Mouse (Mus musculus): ENCODE measurements around the gene Tmem72. TPM values are rescaled to one million over a fixed set of nuclear protein-coding genes. Genes with fewer than 3 reads are reported as not detected.

The Tmem72 gene
- polyA plus RNA-seq, 1 experiment from 2014 or later: 0.29 TPM

DNA sequence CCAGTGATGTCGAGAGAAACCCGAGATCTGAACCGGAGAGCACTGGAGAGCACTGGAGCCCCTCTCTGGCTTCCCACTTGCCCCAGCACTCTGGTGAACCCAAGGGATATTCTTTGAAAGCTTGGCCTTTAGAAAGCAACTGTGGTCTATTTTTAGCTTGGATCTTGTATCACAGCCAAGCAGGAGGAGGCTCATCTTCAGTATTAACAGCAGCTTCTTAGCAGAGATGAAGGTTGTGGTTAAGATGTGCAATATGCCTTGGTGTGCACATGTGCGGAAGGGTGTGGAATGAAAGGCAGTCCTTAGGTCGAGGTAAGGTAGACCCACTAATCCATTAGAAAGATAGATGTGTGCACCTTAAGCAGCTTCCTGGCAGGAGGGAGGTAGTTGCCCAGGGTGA lies 2.1 kb downstream of the Tmem72 start:
- no peak overlapping the region for H3K4me2 ChIP-seq
- no peaks in the 10 kb centered on the region for H3K36me3 ChIP-seq
- no peak overlapping the region for H3K9ac ChIP-seq
- H3K27me3 ChIP-seq: no peaks in the 10 kb centered on the region
- H3K27ac ChIP-seq (replicated peaks): no peak overlapping the region
- H3K4me1 ChIP-seq (replicated peaks): no peaks in the 10 kb centered on the region
- no peak overlapping the region for H3K4me3 ChIP-seq
- no peaks in the 10 kb centered on the region for H3K9me3 ChIP-seq
- 83% methylated on average over 5 of the region's 5 CpGs for WGBS
- no peak for ATAC-seq (ENCODE audit: low read depth)

DNA sequence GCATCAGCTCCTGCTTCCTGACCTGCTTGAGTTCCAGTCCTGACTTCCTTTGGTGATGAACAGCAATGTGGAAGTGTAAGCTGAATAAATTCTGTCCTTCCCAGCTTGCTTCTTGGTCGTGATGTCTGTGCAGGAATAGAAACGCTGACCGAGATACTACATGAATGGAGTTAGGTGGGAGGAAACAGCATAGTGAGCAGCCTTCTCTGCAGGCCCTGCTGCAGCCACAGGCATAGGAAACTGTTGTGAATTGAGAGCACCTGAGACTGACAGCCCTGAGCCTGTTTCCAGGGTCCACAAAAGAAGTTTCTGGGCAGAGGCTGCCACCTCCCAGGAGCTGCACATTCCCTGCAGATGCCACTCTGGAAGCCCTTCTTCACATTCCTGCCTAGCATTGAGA lies 2.7 kb downstream of the Tmem72 start:
- 90% methylated on average over 3 of the region's 3 CpGs for WGBS
- no peak for ATAC-seq (ENCODE audit: low read depth)
- no peak overlapping the region for H3K4me3 ChIP-seq

DNA sequence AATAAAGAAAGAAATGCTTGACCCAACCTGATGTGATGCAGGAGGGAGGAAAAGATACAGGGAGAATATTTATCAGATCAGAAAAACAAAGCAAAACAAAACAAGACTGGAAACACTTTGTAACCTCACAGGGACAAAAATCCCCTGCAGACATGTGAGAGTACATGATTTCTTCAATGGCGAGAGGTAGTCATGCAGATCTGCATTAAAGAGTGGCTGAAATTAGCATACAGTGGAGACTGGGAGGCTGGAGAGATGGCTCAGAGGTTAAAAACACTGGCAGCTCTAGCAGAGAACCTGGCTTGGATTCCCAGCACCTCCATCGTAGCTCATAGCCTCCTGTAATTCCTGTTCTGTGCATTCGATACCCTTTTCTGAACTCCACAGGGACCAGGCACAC lies 4.2 kb downstream of the Tmem72 start:
- H3K9me3 ChIP-seq: no peaks in the 10 kb centered on the region
- no peak overlapping the region for H3K27ac ChIP-seq (replicated peaks)
- H3K27me3 ChIP-seq: no peaks in the 10 kb centered on the region
- 83% methylated on average over 3 of the region's 3 CpGs for WGBS
- no peak overlapping the region for H3K4me2 ChIP-seq
- no peak overlapping the region for H3K4me3 ChIP-seq
- no peaks in the 10 kb centered on the region for H3K36me3 ChIP-seq
- H3K9ac ChIP-seq: no peak overlapping the region
- H3K4me1 ChIP-seq (replicated peaks): no peaks in the 10 kb centered on the region
- no peak for ATAC-seq (ENCODE audit: low read depth)

More for the DNA sequence above, 2.7 kb downstream of the Tmem72 start:
- no peaks in the 10 kb centered on the region for H3K36me3 ChIP-seq
- no peak overlapping the region for H3K4me2 ChIP-seq
- no peaks in the 10 kb centered on the region for H3K9me3 ChIP-seq
- H3K27ac ChIP-seq (replicated peaks): no peak overlapping the region; the same call in 1 of the 2 replicates
- H3K27me3 ChIP-seq: no peaks in the 10 kb centered on the region
- H3K9ac ChIP-seq: no peak overlapping the region
- H3K4me1 ChIP-seq (replicated peaks): no peaks in the 10 kb centered on the region

DNA sequence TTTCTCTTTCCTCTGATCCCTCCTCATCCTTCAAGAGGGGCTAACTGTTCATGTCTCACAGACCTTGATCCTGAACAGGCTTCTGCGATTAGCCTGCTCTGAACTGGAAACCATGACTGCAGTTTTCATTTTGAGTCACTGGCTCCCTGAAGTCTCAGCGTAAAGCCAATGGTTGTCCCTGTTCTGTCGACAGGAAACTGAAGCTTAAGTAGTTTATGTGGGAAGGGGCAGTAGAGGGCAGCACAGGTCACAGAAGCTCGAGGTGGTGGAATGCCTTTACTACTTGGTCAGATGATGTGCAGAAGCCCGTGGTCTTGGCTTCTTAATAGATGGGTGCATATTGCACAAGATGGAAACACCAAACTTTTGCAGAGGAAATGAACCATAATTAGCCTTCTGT lies 4.7 kb downstream of the Tmem72 start:
- H3K4me1 ChIP-seq (replicated peaks): no peaks in the 10 kb centered on the region
- no peak overlapping the region for H3K9ac ChIP-seq
- no peaks in the 10 kb centered on the region for H3K27me3 ChIP-seq
- H3K4me3 ChIP-seq: no peak overlapping the region
- no peak overlapping the region for H3K4me2 ChIP-seq
- WGBS: 38% methylated on average over 5 of the region's 5 CpGs
- ATAC-seq (ENCODE audit: low read depth): no peak
- H3K36me3 ChIP-seq: no peaks in the 10 kb centered on the region
- H3K27ac ChIP-seq (replicated peaks): no peak overlapping the region
- no peaks in the 10 kb centered on the region for H3K9me3 ChIP-seq

DNA sequence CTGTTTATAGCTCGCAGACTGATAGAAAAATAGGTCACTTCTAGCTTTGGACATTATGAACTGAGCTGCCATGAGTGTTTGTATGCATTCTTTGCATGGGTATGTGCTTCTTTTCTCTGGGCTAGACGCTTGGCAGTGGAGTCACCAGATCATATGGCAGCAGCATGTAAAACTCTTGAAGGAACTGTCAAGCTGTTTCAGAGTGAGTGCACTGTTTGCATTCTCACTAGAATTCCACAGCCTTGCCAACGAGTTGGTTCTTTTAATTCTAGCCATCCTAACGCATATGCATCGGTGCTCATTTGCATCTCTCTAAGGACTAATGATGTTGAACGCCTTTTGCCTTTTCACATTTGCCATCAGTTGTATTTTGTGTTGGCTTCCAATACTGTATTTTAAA lies 12.4 kb downstream of the Tmem72 start:
- H3K4me1 ChIP-seq (replicated peaks): 0 out of 2 replicates have a peak, but pooled peaks cover 3% of the 10 kb centered on the region
- no peak overlapping the region for H3K4me2 ChIP-seq
- H3K27ac ChIP-seq (replicated peaks): no peak overlapping the region
- no peak overlapping the region for H3K4me3 ChIP-seq
- no peak overlapping the region for H3K9ac ChIP-seq
- ATAC-seq (ENCODE audit: low read depth): no peak
- no peaks in the 10 kb centered on the region for H3K27me3 ChIP-seq
- H3K9me3 ChIP-seq: no peaks in the 10 kb centered on the region
- no peaks in the 10 kb centered on the region for H3K36me3 ChIP-seq
- 55% methylated on average over 6 of the region's 6 CpGs for WGBS

DNA sequence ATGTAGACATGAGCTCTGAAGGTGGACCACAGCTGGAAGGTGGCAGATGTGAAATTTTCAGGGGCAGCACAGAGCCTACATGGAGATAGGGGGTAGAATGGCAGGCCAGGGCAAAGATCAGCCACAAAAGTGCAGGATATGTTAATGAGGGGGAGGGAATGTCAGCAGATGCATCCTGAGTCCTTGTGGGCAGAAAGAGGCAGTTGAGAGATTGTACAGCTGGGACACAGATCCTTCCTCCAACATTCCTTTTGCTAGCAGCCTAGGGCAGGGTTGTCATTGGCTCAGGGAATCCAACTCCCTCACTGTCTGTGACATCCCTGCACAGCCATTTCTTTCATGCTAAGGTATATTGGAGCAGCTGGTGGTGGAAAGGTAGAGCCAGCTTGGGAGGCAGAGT lies 15.9 kb downstream of the Tmem72 start:
- H3K9me3 ChIP-seq: no peaks in the 10 kb centered on the region
- no peaks in the 10 kb centered on the region for H3K27me3 ChIP-seq
- H3K36me3 ChIP-seq: no peaks in the 10 kb centered on the region
- H3K4me3 ChIP-seq: no peak overlapping the region
- H3K4me2 ChIP-seq: no peak overlapping the region
- H3K27ac ChIP-seq (replicated peaks): no peak overlapping the region
- H3K4me1 ChIP-seq (replicated peaks): 0 out of 2 replicates have a peak, but pooled peaks cover 3% of the 10 kb centered on the region
- no peak overlapping the region for H3K9ac ChIP-seq
- ATAC-seq (ENCODE audit: low read depth): no peak

DNA sequence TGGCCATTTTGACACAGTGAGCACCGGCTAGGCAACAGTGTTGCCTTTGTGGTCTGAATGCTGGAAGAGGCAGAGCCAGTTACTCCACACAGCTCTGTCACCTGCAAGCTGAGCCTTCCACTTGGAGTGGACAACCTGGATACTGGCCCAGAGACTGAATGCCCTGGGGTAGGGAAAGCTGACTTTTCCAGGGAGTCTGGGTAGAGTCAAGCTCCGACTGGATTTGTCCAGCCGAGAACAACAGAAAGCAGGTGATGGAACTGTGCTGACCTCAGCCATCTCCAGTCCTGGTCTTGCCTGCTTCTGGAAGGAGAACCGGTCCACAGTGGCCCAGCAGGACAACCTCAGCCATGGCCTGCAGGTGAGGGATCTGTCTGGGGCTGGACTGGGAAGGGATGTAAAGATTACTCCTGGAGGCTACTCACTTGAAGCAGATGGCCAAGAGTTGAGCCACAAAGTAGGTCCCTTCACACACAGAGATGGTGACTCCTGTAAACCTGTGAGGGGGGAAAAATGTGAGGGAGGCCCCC lies 18.8 kb downstream of the Tmem72 start:
- Histone ChIP-seq H3K9ac (no peak overlapping the region), H3K9me3 (no peaks in the 10 kb centered on the region), H3K4me3 (no peak overlapping the region), H3K27ac (replicated peaks) (no peak overlapping the region), H3K36me3 (no peaks in the 10 kb centered on the region), H3K4me2 (no peak overlapping the region), H3K27me3 (no peaks in the 10 kb centered on the region), H3K4me1 (replicated peaks) (no peaks in the 10 kb centered on the region)
- WGBS: 93% methylated on average over 4 of the region's 4 CpGs
- no peak for ATAC-seq (ENCODE audit: low read depth)

DNA sequence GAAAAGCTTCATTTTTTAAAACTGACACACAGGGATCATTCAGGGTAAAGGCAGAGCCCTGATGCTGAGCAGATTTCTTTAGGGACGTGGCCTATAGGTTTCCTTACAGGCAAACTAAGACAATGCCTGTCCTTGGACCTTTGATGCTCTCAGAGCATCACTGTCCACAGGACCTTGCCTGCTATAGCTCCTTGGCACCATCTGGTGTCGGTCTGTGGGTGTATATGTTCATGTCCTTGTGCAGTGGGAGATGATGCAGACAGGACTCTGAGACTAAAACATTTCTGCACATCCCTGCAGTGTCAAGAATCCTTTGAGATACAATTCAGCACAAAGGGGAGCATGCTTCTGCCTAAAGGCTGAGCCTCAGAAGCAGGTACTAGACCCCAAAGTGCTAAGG lies 19.3 kb downstream of the Tmem72 start:
- no peak overlapping the region for H3K4me2 ChIP-seq
- H3K36me3 ChIP-seq: no peaks in the 10 kb centered on the region
- H3K9ac ChIP-seq: no peak overlapping the region
- no peak overlapping the region for H3K27ac ChIP-seq (replicated peaks)
- no peaks in the 10 kb centered on the region for H3K9me3 ChIP-seq
- no peak for ATAC-seq (ENCODE audit: low read depth)
- H3K4me1 ChIP-seq (replicated peaks): no peaks in the 10 kb centered on the region
- 70% methylated on average over 2 of the region's 2 CpGs for WGBS
- H3K27me3 ChIP-seq: no peaks in the 10 kb centered on the region
- H3K4me3 ChIP-seq: no peak overlapping the region

DNA sequence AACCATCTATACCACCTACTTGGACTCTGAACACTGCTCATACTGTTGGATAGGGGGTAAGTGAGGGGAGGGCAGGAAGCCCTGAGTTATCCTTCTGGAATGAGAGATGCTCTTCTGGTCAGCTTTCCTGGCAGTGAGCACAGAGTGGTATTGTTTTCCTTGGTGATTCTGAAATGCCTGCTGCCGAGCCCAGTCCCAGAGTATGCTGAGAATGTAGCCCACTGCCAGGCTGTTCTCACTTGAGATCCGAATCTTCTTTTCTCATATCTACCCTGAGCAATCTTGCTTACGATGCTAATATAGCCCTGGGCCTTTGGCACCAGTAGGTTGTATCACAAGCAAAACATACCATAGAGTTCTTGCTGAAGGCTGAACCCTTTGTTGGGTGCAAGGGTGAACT lies 22.4 kb downstream of the Tmem72 start:
- no peak overlapping the region for H3K27ac ChIP-seq (replicated peaks)
- H3K27me3 ChIP-seq: no peaks in the 10 kb centered on the region
- ATAC-seq (ENCODE audit: low read depth): no peak
- no peaks in the 10 kb centered on the region for H3K9me3 ChIP-seq
- 85% methylated on average over 3 of the region's 3 CpGs for WGBS
- H3K4me3 ChIP-seq: no peak overlapping the region
- H3K36me3 ChIP-seq: no peaks in the 10 kb centered on the region
- H3K9ac ChIP-seq: no peak overlapping the region
- no peaks in the 10 kb centered on the region for H3K4me1 ChIP-seq (replicated peaks)
- no peak overlapping the region for H3K4me2 ChIP-seq

DNA sequence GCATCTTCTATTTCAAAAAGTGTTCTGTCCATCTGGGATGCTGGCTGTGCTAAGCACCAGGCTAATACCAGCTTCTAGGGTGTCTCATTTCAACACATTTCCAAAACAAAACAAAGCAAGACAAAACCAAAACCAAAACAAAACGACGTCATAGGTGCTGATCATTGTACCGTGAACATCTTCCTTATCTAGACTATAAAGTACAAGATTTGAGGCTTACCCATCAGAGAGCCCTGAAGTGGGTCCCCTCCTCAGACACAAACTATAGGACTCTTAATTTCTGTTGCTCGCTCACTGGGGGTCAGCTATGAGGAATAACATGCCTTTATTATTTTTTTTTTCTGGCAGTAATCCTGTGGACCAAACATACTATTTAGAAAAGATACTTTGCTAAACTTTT lies 23.1 kb downstream of the Tmem72 start:
- Histone ChIP-seq H3K27ac (replicated peaks) (no peak overlapping the region), H3K36me3 (no peaks in the 10 kb centered on the region), H3K4me3 (no peak overlapping the region), H3K27me3 (no peaks in the 10 kb centered on the region), H3K9me3 (no peaks in the 10 kb centered on the region), H3K4me2 (no peak overlapping the region), H3K4me1 (replicated peaks) (no peaks in the 10 kb centered on the region), H3K9ac (no peak overlapping the region)
- 85% methylated on average over 4 of the region's 4 CpGs for WGBS
- no peak for ATAC-seq (ENCODE audit: low read depth)

DNA sequence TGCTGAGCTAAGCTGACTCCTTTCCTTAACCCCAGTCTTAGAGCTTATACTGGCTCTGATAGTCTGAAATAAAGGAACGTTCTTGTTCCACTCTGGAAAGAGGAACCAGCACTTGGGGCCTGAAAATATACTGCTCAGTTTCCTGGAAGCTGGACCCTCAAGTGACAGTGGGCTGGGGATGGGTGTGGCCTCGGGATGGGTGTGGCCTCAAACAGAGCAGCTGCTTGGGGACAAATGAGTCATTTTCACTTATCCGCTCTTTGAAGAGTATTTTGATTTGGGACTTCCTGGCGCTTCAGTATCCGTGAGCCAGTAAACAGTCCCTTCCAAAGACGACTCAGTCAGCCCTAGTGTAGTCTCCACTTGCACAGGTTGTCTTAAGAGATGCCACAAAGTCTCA lies 34.4 kb downstream of the Tmem72 start:
- Histone ChIP-seq H3K4me1 (replicated peaks) (no peaks in the 10 kb centered on the region), H3K4me3 (no peak overlapping the region), H3K27ac (replicated peaks) (no peak overlapping the region), H3K9ac (no peak overlapping the region), H3K4me2 (no peak overlapping the region), H3K36me3 (no peaks in the 10 kb centered on the region), H3K9me3 (no peaks in the 10 kb centered on the region), H3K27me3 (no peaks in the 10 kb centered on the region)
- 55% methylated on average over 6 of the region's 6 CpGs for WGBS
- ATAC-seq (ENCODE audit: low read depth): no peak

DNA sequence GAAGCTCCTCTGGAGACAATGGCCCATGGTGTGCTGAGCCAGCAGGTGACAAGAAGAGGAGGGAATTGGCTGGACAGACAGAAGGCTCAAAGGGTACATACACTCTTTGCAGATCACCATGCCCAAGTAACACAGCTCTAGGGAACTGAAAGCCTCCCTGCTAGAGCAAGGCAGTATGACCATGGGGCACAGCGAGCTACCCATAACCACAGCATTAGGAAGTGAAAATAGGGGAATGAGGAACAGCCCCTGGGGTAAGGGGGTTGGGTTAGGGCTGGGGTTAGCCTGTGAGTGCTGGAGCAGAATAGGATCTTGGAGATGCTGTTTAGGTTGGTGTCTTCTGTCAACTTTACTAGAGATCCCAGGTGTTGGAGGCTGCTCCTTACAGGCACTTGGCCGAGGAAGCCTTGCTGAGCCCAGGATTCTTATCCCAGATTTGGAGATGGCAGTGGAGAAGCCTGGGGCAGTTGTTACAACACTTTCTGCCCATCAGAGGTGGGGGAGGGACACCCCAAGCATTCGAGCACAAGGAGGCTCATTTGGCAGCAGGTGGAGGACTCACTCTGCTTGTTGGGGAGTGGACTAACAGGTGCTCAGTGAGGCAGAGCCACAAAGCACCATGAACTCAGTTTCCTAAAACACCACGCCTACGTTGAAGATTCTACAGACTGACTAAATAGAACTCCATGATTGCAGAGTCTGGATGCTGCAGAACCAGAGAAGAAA lies 37.0 kb downstream of the Tmem72 start:
- no peak overlapping the region for H3K9ac ChIP-seq
- H3K27ac ChIP-seq (replicated peaks): no peak overlapping the region
- WGBS: 83% methylated on average over 5 of the region's 5 CpGs
- H3K4me3 ChIP-seq: no peak overlapping the region
- no peaks in the 10 kb centered on the region for H3K27me3 ChIP-seq
- no peaks in the 10 kb centered on the region for H3K9me3 ChIP-seq
- H3K4me1 ChIP-seq (replicated peaks): peaks cover 4% of the 10 kb centered on the region; the same call in 1 of the 2 replicates
- no peak overlapping the region for H3K4me2 ChIP-seq
- ATAC-seq (ENCODE audit: low read depth): no peak
- no peaks in the 10 kb centered on the region for H3K36me3 ChIP-seq

DNA sequence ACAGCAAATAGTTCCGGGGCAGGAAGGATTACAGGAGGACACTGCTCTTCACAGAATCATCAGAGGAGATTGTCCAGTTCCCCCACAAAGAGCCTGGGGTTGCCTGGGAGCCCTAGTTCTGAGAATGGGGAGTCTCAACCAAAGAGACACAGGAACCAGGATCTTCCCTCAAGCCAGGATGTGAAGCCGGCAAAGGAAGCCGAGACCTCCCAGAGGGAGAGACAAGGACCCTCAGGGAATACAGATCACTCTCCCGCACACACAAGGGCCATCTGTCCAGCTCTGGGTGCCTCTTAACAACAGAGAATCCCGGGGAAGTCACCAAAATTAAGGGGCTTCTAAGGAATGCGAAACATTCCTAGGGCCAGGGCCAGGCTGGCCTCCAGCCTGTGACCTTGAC lies 39.4 kb downstream of the Tmem72 start:
- Histone ChIP-seq H3K36me3 (no peaks in the 10 kb centered on the region), H3K9ac (no peak overlapping the region), H3K27ac (replicated peaks) (no peak overlapping the region), H3K9me3 (no peaks in the 10 kb centered on the region), H3K4me3 (no peak overlapping the region), H3K4me1 (replicated peaks) (peaks cover 24% of the 10 kb centered on the region), H3K4me2 (no peak overlapping the region), H3K27me3 (no peaks in the 10 kb centered on the region)
- no peak for ATAC-seq (ENCODE audit: low read depth)
- WGBS: 68% methylated on average over 6 of the region's 6 CpGs

All from neural tube, embryonic 13.5 days (tissue).